Mouse (Mus musculus): Measurements from ENCODE around the gene Slc38a1. TPM values are rescaled to one million over a fixed set of nuclear protein-coding genes. Genes with fewer than 3 reads are reported as not detected.
A peak's percentile ranks its signal among the peaks of the same experiment; 100 is the strongest.

The Slc38a1 gene
- polyA plus RNA-seq, 1 experiment from 2014 or later = 77.5 TPM

- Histone ChIP-seq H3K27me3 (ENCODE audit: control insufficient read depth, insufficient read depth, low read length) (no peaks in the 10 kb centered on the region), H3K9me3 (ENCODE audit: control insufficient read depth, low read depth, low read length) (no peaks in the 10 kb centered on the region), H3K4me1 (ENCODE audit: control insufficient read depth, insufficient read depth, low read length) (peaks cover 2% of the 10 kb centered on the region; the same call in 1 of the 2 replicates), H3K9ac (replicated peaks; ENCODE audit: low read depth, low read length) (no peak overlapping the region), H3K27ac (ENCODE audit: low read length) (no peak overlapping the region), H3K4me3 (ENCODE audit: low read depth, low read length) (no peak overlapping the region), H3K36me3 (ENCODE audit: control insufficient read depth, insufficient read depth, low read length) (no peaks in the 10 kb centered on the region), H3K4me2 (replicated peaks; ENCODE audit: low read depth, low read length) (no peak overlapping the region)
- 62% methylated on average over 9 of the region's 9 CpGs for WGBS
- ATAC-seq (ENCODE audit: insufficient number of reproducible peaks, insufficient read depth, low FRiP score, low read depth) = peak; percentile 67; the same call in 1 of the 2 replicates
These were observed 90.9 kb downstream of the Slc38a1 start for GRCm38 (mm10) chr15:96551569-96552380.

- no peak for ATAC-seq (ENCODE audit: insufficient number of reproducible peaks, insufficient read depth, low FRiP score, low read depth)
- no peak overlapping the region for H3K27ac ChIP-seq (ENCODE audit: low read length)
- no peak overlapping the region for H3K4me2 ChIP-seq (replicated peaks; ENCODE audit: low read depth, low read length)
- H3K9ac ChIP-seq (replicated peaks; ENCODE audit: low read depth, low read length) = no peak overlapping the region
- no peak overlapping the region for H3K4me3 ChIP-seq (ENCODE audit: low read depth, low read length)
- H3K27me3 ChIP-seq (ENCODE audit: control insufficient read depth, insufficient read depth, low read length) = no peaks in the 10 kb centered on the region
- 92% methylated on average over 8 of the region's 8 CpGs for WGBS
- peaks cover 2% of the 10 kb centered on the region; the same call in 1 of the 2 replicates for H3K4me1 ChIP-seq (ENCODE audit: control insufficient read depth, insufficient read depth, low read length)
- H3K9me3 ChIP-seq (ENCODE audit: control insufficient read depth, low read depth, low read length) = no peaks in the 10 kb centered on the region
- H3K36me3 ChIP-seq (ENCODE audit: control insufficient read depth, insufficient read depth, low read length) = no peaks in the 10 kb centered on the region
These were observed 91.6 kb downstream of the Slc38a1 start for GRCm38 (mm10) chr15:96551107-96551506.

- H3K9me3 ChIP-seq (ENCODE audit: control insufficient read depth, low read depth, low read length) = no peaks in the 10 kb centered on the region
- no peak overlapping the region for H3K4me3 ChIP-seq (ENCODE audit: low read depth, low read length)
- ATAC-seq (ENCODE audit: insufficient number of reproducible peaks, insufficient read depth, low FRiP score, low read depth) = no peak
- H3K9ac ChIP-seq (replicated peaks; ENCODE audit: low read depth, low read length) = no peak overlapping the region
- 88% methylated on average over 9 of the region's 9 CpGs for WGBS
- no peak overlapping the region for H3K27ac ChIP-seq (ENCODE audit: low read length)
- no peak overlapping the region for H3K4me2 ChIP-seq (replicated peaks; ENCODE audit: low read depth, low read length)
- no peaks in the 10 kb centered on the region for H3K36me3 ChIP-seq (ENCODE audit: control insufficient read depth, insufficient read depth, low read length)
- peaks cover 2% of the 10 kb centered on the region; the same call in 1 of the 2 replicates for H3K4me1 ChIP-seq (ENCODE audit: control insufficient read depth, insufficient read depth, low read length)
- no peaks in the 10 kb centered on the region for H3K27me3 ChIP-seq (ENCODE audit: control insufficient read depth, insufficient read depth, low read length)
These were observed 94.3 kb downstream of the Slc38a1 start for GRCm38 (mm10) chr15:96548363-96548762.

- Histone ChIP-seq H3K4me2 (replicated peaks; ENCODE audit: low read depth, low read length) (no peak overlapping the region), H3K9ac (replicated peaks; ENCODE audit: low read depth, low read length) (no peak overlapping the region), H3K4me3 (ENCODE audit: low read depth, low read length) (no peak overlapping the region), H3K9me3 (ENCODE audit: control insufficient read depth, low read depth, low read length) (no peaks in the 10 kb centered on the region), H3K27me3 (ENCODE audit: control insufficient read depth, insufficient read depth, low read length) (no peaks in the 10 kb centered on the region), H3K36me3 (ENCODE audit: control insufficient read depth, insufficient read depth, low read length) (no peaks in the 10 kb centered on the region), H3K27ac (ENCODE audit: low read length) (0 out of 2 replicates have a peak overlapping the region, but pooled peaks have one; percentile 7), H3K4me1 (ENCODE audit: control insufficient read depth, insufficient read depth, low read length) (peaks cover 2% of the 10 kb centered on the region; the same call in 1 of the 2 replicates)
- 50% methylated on average over 21 of the region's 21 CpGs for WGBS
- no peak for ATAC-seq (ENCODE audit: insufficient number of reproducible peaks, insufficient read depth, low FRiP score, low read depth)
These were observed 95.2 kb downstream of the Slc38a1 start for GRCm38 (mm10) chr15:96547256-96548195.

- peak overlapping the region; percentile 50 for H3K4me2 ChIP-seq (replicated peaks; ENCODE audit: low read depth, low read length)
- peak overlapping the region; percentile 31 for H3K4me3 ChIP-seq (ENCODE audit: low read depth, low read length)
- no peak overlapping the region for H3K27ac ChIP-seq (ENCODE audit: low read length)
- WGBS = 3% methylated on average over 24 of the region's 24 CpGs
- peak overlapping the region; percentile 45 for H3K9ac ChIP-seq (replicated peaks; ENCODE audit: low read depth, low read length)
- H3K4me1 ChIP-seq (ENCODE audit: control insufficient read depth, insufficient read depth, low read length) = peaks cover 2% of the 10 kb centered on the region; the same call in 1 of the 2 replicates
- no peaks in the 10 kb centered on the region for H3K36me3 ChIP-seq (ENCODE audit: control insufficient read depth, insufficient read depth, low read length)
- ATAC-seq (ENCODE audit: insufficient number of reproducible peaks, insufficient read depth, low FRiP score, low read depth) = no peak
- H3K9me3 ChIP-seq (ENCODE audit: control insufficient read depth, low read depth, low read length) = no peaks in the 10 kb centered on the region
- no peaks in the 10 kb centered on the region for H3K27me3 ChIP-seq (ENCODE audit: control insufficient read depth, insufficient read depth, low read length)
These were observed 99.4 kb downstream of the Slc38a1 start for GRCm38 (mm10) chr15:96543181-96543828.

GRCm38 (mm10) chr15:96542135-96542534, 100.6 kb downstream of the Slc38a1 start:
- H3K27ac ChIP-seq (ENCODE audit: low read length) = no peak overlapping the region
- H3K9me3 ChIP-seq (ENCODE audit: control insufficient read depth, low read depth, low read length) = no peaks in the 10 kb centered on the region
- no peaks in the 10 kb centered on the region for H3K27me3 ChIP-seq (ENCODE audit: control insufficient read depth, insufficient read depth, low read length)
- no peak overlapping the region for H3K9ac ChIP-seq (replicated peaks; ENCODE audit: low read depth, low read length)
- H3K4me3 ChIP-seq (ENCODE audit: low read depth, low read length) = no peak overlapping the region
- H3K36me3 ChIP-seq (ENCODE audit: control insufficient read depth, insufficient read depth, low read length) = no peaks in the 10 kb centered on the region
- ATAC-seq (ENCODE audit: insufficient number of reproducible peaks, insufficient read depth, low FRiP score, low read depth) = no peak
- WGBS = 84% methylated on average over 8 of the region's 8 CpGs
- H3K4me2 ChIP-seq (replicated peaks; ENCODE audit: low read depth, low read length) = no peak overlapping the region
- peaks cover under 1% of the 10 kb centered on the region; the same call in 1 of the 2 replicates for H3K4me1 ChIP-seq (ENCODE audit: control insufficient read depth, insufficient read depth, low read length)

GRCm38 (mm10) chr15:96537272-96537671, 105.4 kb downstream of the Slc38a1 start:
- Histone ChIP-seq H3K27ac (ENCODE audit: low read length) (no peak overlapping the region; the same call in 1 of the 2 replicates), H3K36me3 (ENCODE audit: control insufficient read depth, insufficient read depth, low read length) (no peaks in the 10 kb centered on the region), H3K9ac (replicated peaks; ENCODE audit: low read depth, low read length) (no peak overlapping the region), H3K4me1 (ENCODE audit: control insufficient read depth, insufficient read depth, low read length) (no peaks in the 10 kb centered on the region), H3K9me3 (ENCODE audit: control insufficient read depth, low read depth, low read length) (no peaks in the 10 kb centered on the region), H3K4me3 (ENCODE audit: low read depth, low read length) (no peak overlapping the region), H3K27me3 (ENCODE audit: control insufficient read depth, insufficient read depth, low read length) (no peaks in the 10 kb centered on the region), H3K4me2 (replicated peaks; ENCODE audit: low read depth, low read length) (no peak overlapping the region)
- no peak for ATAC-seq (ENCODE audit: insufficient number of reproducible peaks, insufficient read depth, low FRiP score, low read depth)
- 63% methylated on average over 11 of the region's 11 CpGs for WGBS

GRCm38 (mm10) chr15:96536412-96536811, 106.3 kb downstream of the Slc38a1 start:
- H3K4me3 ChIP-seq (ENCODE audit: low read depth, low read length) = no peak overlapping the region
- no peaks in the 10 kb centered on the region for H3K9me3 ChIP-seq (ENCODE audit: control insufficient read depth, low read depth, low read length)
- no peak overlapping the region for H3K4me2 ChIP-seq (replicated peaks; ENCODE audit: low read depth, low read length)
- H3K27me3 ChIP-seq (ENCODE audit: control insufficient read depth, insufficient read depth, low read length) = no peaks in the 10 kb centered on the region
- no peaks in the 10 kb centered on the region for H3K4me1 ChIP-seq (ENCODE audit: control insufficient read depth, insufficient read depth, low read length)
- no peaks in the 10 kb centered on the region for H3K36me3 ChIP-seq (ENCODE audit: control insufficient read depth, insufficient read depth, low read length)
- no peak overlapping the region for H3K9ac ChIP-seq (replicated peaks; ENCODE audit: low read depth, low read length)
- H3K27ac ChIP-seq (ENCODE audit: low read length) = no peak overlapping the region
- WGBS = 90% methylated on average over 7 of the region's 7 CpGs
- no peak for ATAC-seq (ENCODE audit: insufficient number of reproducible peaks, insufficient read depth, low FRiP score, low read depth)

Data from stomach, embryonic 14.5 days (tissue).